Mouse (Mus musculus) lung, postnatal 0 days (tissue): Measurements from ENCODE around the gene Slc25a25. TPM values are rescaled to one million over a fixed set of nuclear protein-coding genes. Genes with fewer than 3 reads are reported as not detected.

Experiments used
- ATAC-seq: fragments of 200-750 bp; cut with Nextera tagmentation; 2 replicates; pipeline ENCODE4 v1.8.0; 2017; ENCODE audit warnings: moderate library complexity
- DNase-seq: peaks from one replicate; pipeline ENCODE4 v3.0.0-alpha.2; 2016; ENCODE audit warnings: low spot score
- H3K27ac ChIP-seq: fragments of 300-500 bp; sonication (generic); 2 replicates; pipeline ENCODE4 v1.5.1; 2014; ENCODE audit warnings: antibody characterized with exemption, mild to moderate bottlenecking, low read length, mixed read lengths
- H3K27me3 ChIP-seq: fragments of 300-500 bp; sonication (generic); replicated peaks from 2 replicates; pipeline ENCODE4 v1.6.1; 2014; ENCODE audit warnings: low read length, mixed read lengths; ENCODE audit not compliant: insufficient read depth
- H3K36me3 ChIP-seq: fragments of 300-500 bp; sonication (generic); 2 replicates; pipeline ENCODE4 v1.6.1; 2014; ENCODE audit warnings: low read length, mixed read lengths; ENCODE audit not compliant: insufficient read depth
- H3K4me1 ChIP-seq: fragments of 300-500 bp; sonication (generic); 2 replicates; pipeline ENCODE4 v1.6.1; 2014; ENCODE audit warnings: antibody characterized with exemption, low read depth, low read length, mixed read lengths; ENCODE audit not compliant: insufficient read depth
- H3K4me2 ChIP-seq: fragments of 300-500 bp; sonication (generic); replicated peaks from 2 replicates; pipeline ENCODE4 v1.6.1; 2014; ENCODE audit warnings: low read depth, mild to moderate bottlenecking, low read length, moderate library complexity, mixed read lengths
- H3K4me3 ChIP-seq: fragments of 300-500 bp; sonication (generic); 2 replicates; pipeline ENCODE4 v1.5.1; 2014; ENCODE audit warnings: low read depth, low read length
- H3K9ac ChIP-seq: fragments of 300-500 bp; sonication (generic); replicated peaks from 2 replicates; pipeline ENCODE4 v1.6.1; 2014; ENCODE audit warnings: low read depth, mild to moderate bottlenecking
- H3K9me3 ChIP-seq: fragments of 300-500 bp; sonication (generic); 2 replicates; pipeline ENCODE4 v1.6.1; 2016; ENCODE audit warnings: low read length, mixed read lengths
- CTCF ChIP-seq: IDR thresholded peaks from 2 replicates; pipeline ENCODE4 v1.5.1; 2016; ENCODE audit warnings: antibody characterized with exemption, mild to moderate bottlenecking
- EP300 ChIP-seq: IDR thresholded peaks from 2 replicates; pipeline ENCODE4 v1.6.1; 2016; ENCODE audit warnings: antibody characterized with exemption, mild to moderate bottlenecking, control low read depth
- WGBS: fragments of 180-500 bp; shearing (Covaris S2); extraction: QIAGEN DNeasy Blood & Tissue Kit; methylation state at CpG from one replicate; pipeline ENCODE4 v1.1.7; 2014; 5-methylcytosine and 5-hydroxymethylcytosine counted together
- polyA plus RNA-seq: library from polyadenylated mRNA; unstranded; fragments of >200 nt; fragmentation: Nextera tagmentation; extraction: Ambion mirVana; gene quantifications from 2 replicates; pipeline ENCODE4 v1.2.1, GENCODE M21; 2015

Slc25a25 gene
- polyA plus RNA-seq, 1 experiment from 2014 or later: 16.7 TPM

DNA sequence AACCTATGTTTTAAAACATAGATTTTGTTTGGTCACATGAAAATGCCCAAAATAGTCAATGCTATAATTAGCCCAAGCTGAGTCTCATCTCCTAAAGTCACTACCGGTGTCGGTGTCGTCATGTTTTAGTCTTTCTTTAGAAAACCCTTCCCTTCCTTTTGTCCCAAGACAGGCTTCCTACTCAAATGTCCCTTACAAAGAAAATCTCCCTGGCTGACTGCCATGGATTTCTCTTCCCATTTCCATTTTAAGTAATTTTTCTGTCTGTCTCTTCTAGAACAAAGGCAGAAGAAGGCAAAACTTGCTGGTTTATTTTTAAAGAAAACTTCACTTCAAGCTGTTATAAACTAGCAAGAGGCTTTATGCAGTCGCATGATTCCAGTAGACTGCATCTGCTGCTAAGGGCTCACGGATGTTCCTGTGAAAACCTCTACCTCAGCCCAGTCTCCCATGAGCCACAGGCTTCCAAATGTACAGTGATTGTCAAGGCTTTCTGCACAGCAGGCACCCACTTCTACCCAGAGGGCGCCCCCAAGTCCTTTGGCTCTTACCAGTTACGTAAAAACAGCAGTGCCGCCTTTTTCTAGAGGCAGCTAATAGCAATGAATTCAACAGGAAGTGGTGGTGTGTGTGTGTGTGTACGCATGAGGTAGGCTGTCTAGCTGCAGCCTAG is 3.8 kb downstream of the Slc25a25 start:
- Histone ChIP-seq H3K9ac (0 out of 2 replicates have a peak overlapping the region, but pooled peaks have one; percentile 9), H3K4me2 (peak overlapping the region; percentile 39), H3K27me3 (no peaks in the 10 kb centered on the region), H3K27ac (peak overlapping the region; percentile 87), H3K36me3 (peaks cover 9% of the 10 kb centered on the region; the same call in 1 of the 2 replicates), H3K4me3 (0 out of 2 replicates have a peak overlapping the region, but pooled peaks have one; percentile 12), H3K4me1 (peaks cover 9% of the 10 kb centered on the region; the same call in 1 of the 2 replicates), H3K9me3 (no peaks in the 10 kb centered on the region)
- TF ChIP-seq EP300 (peak; percentile 38), CTCF (peak; percentile 39; the same call in 1 of the 2 replicates)
- DNase-seq (peak; percentile 79), ATAC-seq (no peak)
- WGBS: 29% methylated on average over 9 of the region's 9 CpGs

DNA sequence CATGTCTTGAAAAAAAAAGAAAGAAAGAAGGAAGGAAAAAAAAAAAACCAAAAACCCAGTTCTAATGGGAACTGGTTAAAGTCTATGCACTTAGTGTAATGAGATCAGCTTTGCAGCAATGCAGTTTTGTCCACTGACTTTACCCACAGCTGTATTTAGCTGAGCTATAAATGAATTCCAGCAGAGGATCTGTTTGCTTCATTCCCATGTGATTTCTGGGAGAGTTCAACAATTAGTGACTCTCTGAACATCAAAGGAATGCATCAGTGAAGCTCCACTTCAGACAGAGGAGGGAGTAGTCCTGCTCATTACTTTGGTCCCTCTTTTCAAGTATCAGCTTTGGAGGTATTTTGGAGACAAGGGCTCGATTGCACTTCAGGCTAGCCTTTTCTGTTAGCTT is 5.7 kb downstream of the Slc25a25 start:
- peaks cover 9% of the 10 kb centered on the region; the same call in 1 of the 2 replicates for H3K36me3 ChIP-seq
- H3K4me2 ChIP-seq: no peak overlapping the region
- H3K4me1 ChIP-seq: peaks cover 6% of the 10 kb centered on the region; the same call in 1 of the 2 replicates
- H3K4me3 ChIP-seq: no peak overlapping the region
- H3K9ac ChIP-seq: no peak overlapping the region
- no peak overlapping the region for H3K27ac ChIP-seq
- TF ChIP-seq EP300 (no peak), CTCF (no peak)
- no peak for ATAC-seq
- H3K9me3 ChIP-seq: no peaks in the 10 kb centered on the region
- no peak for DNase-seq
- H3K27me3 ChIP-seq: no peaks in the 10 kb centered on the region
- 52% methylated on average over 1 of the region's 1 CpGs for WGBS

GRCm38 (mm10) chr2:32441550-32441949 is 9.7 kb downstream of the Slc25a25 start:
- 79% methylated on average over 2 of the region's 2 CpGs for WGBS
- DNase-seq (no peak), ATAC-seq (no peak)
- TF ChIP-seq CTCF: no peak
- no peak for TF ChIP-seq EP300
- Histone ChIP-seq H3K27ac (no peak overlapping the region), H3K4me1 (peaks cover 20% of the 10 kb centered on the region; the same call in 1 of the 2 replicates), H3K9ac (no peak overlapping the region), H3K4me3 (no peak overlapping the region), H3K36me3 (peaks cover 9% of the 10 kb centered on the region; the same call in 1 of the 2 replicates), H3K9me3 (no peaks in the 10 kb centered on the region), H3K27me3 (no peaks in the 10 kb centered on the region), H3K4me2 (no peak overlapping the region)

- no peak overlapping the region for H3K4me2 ChIP-seq
- H3K9ac ChIP-seq: no peak overlapping the region
- 74% methylated on average over 1 of the region's 1 CpGs for WGBS
- H3K9me3 ChIP-seq: no peaks in the 10 kb centered on the region
- H3K4me1 ChIP-seq: peaks cover 20% of the 10 kb centered on the region; the same call in 1 of the 2 replicates
- H3K27me3 ChIP-seq: no peaks in the 10 kb centered on the region
- ATAC-seq: no peak
- TF ChIP-seq CTCF (no peak), EP300 (no peak)
- H3K36me3 ChIP-seq: peaks cover 5% of the 10 kb centered on the region; the same call in 1 of the 2 replicates
- no peak overlapping the region for H3K4me3 ChIP-seq
- H3K27ac ChIP-seq: no peak overlapping the region
- DNase-seq: no peak
Observed at GRCm38 (mm10) chr2:32440632-32441031, 10.6 kb downstream of the Slc25a25 start.

- ATAC-seq: 0 out of 2 replicates have a peak, but pooled peaks have one; percentile 10
- WGBS: 10% methylated on average over 2 of the region's 2 CpGs
- H3K36me3 ChIP-seq: peaks cover under 1% of the 10 kb centered on the region; the same call in 1 of the 2 replicates
- no peak for DNase-seq
- H3K9ac ChIP-seq: no peak overlapping the region
- H3K27ac ChIP-seq: peak overlapping the region; percentile 38; the same call in 1 of the 2 replicates
- H3K9me3 ChIP-seq: no peaks in the 10 kb centered on the region
- H3K4me2 ChIP-seq: no peak overlapping the region
- no peaks in the 10 kb centered on the region for H3K27me3 ChIP-seq
- TF ChIP-seq CTCF: no peak
- TF ChIP-seq EP300: no peak
- no peak overlapping the region for H3K4me3 ChIP-seq
- H3K4me1 ChIP-seq: peaks cover 20% of the 10 kb centered on the region; the same call in 1 of the 2 replicates
Observed at GRCm38 (mm10) chr2:32440164-32440563, 11.1 kb downstream of the Slc25a25 start.

- ATAC-seq (no peak), DNase-seq (no peak)
- Histone ChIP-seq H3K9me3 (no peaks in the 10 kb centered on the region), H3K4me1 (peaks cover 20% of the 10 kb centered on the region; the same call in 1 of the 2 replicates), H3K27ac (no peak overlapping the region), H3K9ac (no peak overlapping the region), H3K4me2 (no peak overlapping the region), H3K27me3 (no peaks in the 10 kb centered on the region), H3K36me3 (no peaks in the 10 kb centered on the region), H3K4me3 (no peak overlapping the region)
- WGBS: 55% methylated on average over 6 of the region's 6 CpGs
- TF ChIP-seq CTCF (no peak), EP300 (no peak)
Observed at GRCm38 (mm10) chr2:32439177-32439576, 12.1 kb downstream of the Slc25a25 start.
